Mouse (Mus musculus): ENCODE data around the gene Gdpd5. TPM values are rescaled to one million over a fixed set of nuclear protein-coding genes. Genes with fewer than 3 reads are reported as not detected.
A peak's percentile ranks its signal among the peaks of the same experiment; 100 is the strongest.

The Gdpd5 gene
- total RNA-seq, 2 experiments from 2014 or later, result 21.9 to 27.0 TPM

DNA sequence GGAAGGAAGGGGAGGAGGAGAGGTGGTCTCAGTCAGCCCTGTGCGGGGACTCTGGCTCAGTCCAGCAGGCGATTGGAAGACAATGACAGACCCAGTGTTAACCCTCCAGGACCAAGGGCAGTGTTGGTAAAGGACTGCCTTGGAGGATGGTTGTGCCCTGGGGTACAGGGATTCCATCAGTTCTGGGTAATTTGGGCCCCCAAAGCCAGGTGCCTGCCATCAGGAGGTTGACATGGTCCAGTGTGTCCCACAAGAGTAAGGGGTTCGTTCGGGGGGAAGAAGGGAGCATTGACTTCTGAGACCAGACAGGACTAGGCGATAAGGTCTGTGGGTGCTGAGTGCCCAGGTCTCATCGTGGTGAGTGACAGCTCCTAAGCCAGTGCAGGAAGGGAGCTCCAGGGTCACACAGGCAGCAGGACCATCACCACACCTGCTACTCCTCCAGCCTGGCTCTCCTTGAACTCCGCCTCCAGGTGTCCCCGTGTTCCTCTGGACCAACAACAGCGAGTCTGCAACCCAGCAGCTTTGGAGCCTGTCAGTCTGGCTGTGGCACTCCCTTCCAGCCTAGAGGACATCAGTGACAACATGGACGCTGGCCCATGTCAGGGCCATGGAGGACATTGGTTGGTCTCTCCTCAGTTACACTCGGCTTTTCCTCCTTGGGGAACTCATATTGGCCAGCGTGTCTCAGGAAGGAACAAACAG lies 23.0 kb downstream of the Gdpd5 start:
- no peak for DNase-seq

DNA sequence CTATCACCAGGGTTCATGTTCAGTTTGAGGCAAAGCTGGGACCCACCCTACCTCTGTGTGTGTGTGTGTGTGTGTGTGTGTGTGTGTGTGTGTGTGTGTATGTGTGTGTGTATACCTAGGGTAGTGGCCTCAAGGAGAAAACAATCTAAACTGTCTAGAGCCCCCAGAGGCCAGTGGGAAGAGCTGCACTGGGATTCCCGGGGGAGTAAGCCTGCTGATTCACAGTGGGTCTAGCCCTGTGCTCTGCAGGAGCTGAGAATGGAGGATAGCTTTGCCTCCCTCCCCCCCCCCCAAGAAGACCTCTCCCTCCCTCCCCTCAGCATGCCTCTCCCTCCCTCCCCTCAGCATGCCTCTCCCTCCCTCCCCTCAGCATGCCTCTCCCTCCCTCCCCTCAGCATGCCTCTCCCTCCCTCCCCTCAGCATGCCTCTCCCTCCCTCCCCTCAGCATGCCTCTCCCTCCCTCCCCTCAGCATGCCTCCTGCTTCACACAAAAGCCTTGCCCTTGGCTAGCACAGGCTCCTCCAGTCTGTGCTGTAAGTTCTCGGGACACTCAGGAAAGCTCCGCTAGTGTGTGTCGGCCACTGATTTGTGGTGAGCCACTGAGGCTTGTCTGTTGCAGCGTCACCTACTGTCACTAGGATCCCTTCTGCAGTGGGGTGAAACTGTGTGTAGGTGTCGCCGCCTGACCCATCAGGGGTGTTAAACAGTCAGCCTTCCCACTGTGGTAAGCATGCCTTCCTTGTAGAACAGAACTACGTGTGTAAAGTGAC lies 24.4 kb downstream of the Gdpd5 start:
- no peak for DNase-seq

DNA sequence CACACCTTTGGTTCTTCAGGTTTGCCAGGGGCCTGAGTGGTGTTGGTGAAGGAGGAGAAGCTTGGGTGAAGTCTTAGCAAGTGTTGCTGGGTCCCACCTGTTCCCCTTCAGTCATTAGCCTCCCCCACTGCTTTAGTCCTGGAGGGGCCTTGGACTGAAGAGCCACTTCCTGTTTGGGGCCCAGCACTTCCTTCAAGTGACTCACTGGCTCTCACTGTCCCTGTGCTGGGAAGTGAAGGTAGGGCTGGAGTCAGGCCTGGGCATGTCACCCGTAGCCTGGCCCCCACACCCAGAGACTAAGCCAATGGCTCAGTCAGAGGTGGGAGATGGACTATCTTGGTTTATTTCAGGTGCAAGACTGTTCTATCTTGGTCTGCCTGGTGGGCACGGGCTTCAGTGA lies 26.4 kb downstream of the Gdpd5 start:
- DNase-seq, result no peak

DNA sequence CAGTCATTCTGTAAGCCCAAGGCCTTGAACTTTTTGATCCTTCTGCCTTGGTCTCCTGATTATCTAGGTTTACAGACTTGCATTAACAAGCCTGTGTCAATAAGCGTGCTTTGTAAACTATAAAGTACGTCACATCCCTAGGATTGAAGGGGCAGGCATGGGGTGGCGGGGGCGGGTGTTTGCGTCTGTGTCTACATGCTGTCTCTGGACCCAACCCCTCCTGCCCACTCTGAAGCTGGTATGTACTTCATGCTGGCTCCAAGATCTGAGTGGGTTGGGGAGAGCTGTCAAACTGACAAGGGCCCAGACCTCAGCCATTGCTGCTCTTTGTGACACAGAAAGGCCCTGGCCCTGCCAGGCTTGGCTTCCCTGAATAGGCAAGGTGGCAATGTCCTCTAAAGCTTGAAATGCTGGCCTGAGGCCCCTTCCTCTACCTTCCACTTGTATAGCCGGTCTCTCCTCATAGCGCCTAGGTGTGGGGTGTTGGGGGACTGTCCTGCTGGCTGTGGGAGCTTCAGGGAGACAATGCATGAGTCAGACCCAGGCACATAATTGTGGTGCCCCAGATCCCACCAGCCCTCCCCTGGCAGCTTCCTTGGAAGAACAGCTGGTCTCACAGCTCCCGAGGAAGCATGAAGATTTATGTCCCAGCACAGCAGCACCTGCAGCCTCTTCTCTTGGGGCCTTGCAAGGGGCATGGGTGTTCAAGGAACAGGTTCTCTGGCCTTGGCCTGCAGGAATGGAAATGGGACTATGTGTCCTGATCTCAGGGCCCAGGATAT lies 28.4 kb downstream of the Gdpd5 start:
- no peak for DNase-seq

DNA sequence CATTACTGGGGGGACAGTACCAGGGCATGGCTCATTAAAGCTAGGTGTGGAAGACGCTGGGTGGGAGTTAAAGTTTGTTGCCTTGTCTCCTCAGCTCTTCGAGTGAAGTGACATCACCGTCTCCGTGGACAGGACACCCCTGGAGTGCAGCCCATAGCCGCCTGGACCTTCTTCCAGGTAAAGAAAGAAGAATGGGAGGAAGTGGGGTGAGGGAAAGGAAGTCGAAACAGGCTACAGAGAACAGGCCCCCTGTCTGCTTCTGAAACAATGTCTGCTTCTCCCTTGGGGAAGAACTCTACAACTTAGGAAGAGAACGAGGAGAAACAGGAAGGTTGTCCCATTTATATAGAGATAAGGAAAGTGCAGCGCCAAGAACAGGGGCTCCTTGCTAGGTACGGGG lies 29.1 kb downstream of the Gdpd5 start:
- peak in 1 of 2 experiments; percentile 65 for DNase-seq

DNA sequence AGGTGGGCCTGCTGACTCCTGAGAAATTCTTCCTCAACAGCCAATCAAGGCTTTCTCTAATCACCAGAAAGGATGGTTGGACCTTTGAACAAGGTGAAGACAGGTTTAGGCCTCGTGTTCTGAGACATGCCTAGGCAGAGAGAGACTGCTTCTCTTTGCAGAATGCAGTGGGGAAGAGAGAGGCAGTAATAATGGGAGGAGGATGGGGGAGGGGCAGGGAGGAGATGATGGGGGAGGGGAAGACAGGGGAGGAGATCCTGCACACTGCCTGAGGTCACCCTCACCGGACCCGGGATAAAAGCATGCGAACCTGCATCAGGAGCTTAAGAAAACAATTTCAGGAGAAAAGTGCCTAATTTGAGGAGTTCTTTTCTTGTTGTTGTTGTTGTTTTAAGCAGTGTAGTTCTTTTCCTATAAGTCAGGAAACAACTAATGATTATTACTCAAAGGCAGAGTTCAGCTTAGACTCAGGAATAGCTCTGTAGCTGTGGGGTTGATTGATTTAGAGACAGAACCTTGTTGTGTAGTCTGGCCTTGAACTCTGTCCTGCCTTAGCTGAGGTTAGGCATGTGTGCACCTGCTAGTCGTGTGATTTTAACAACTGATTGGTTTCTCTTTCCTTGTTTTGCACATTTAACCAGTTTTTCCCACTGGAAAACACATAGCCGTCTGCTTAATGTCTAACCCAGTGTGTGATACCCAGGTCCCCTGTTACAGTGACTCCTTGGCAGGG lies 30.0 kb downstream of the Gdpd5 start:
- no peak for DNase-seq

DNA sequence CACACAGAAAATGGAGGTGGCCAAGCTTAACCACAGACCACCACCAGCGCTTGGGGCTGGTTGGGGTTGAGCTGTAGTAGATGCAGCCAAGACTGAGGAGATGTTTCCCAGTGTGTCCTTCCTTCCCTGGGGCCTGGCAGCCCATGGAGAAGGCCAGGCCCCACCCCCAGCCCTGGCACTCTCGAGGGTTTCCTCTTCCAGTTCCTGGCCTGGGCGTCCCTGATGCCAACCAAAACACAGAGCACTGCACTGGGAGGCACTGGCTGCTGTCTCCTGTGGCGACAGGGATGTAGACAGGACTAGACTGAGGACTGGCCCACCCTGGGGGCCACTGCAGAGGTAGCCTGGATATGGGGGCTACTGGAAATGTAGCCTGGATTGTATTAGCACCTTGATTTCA lies 33.8 kb downstream of the Gdpd5 start:
- peak in 1 of 2 experiments; percentile 66 for DNase-seq

DNA sequence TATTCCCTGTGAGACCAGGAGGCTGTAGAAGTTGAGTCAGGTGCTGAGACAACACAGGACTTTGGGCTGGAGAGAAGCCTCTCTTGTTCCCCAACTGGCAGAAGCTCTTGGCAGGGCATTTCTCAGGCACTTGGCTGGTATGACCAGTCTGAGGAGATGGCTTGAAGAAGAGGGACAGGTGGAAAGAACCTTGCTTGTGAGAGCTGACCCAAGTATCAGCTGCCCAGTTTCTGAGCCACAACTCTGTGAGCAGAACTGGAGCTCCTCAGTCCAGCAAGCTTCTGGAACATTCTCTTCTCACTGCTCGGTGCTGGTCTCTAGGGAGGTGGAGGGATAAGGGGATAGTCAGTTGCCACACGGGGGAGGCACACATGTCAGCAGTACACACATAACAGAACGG lies 38.1 kb downstream of the Gdpd5 start:
- DNase-seq, result no peak

DNA sequence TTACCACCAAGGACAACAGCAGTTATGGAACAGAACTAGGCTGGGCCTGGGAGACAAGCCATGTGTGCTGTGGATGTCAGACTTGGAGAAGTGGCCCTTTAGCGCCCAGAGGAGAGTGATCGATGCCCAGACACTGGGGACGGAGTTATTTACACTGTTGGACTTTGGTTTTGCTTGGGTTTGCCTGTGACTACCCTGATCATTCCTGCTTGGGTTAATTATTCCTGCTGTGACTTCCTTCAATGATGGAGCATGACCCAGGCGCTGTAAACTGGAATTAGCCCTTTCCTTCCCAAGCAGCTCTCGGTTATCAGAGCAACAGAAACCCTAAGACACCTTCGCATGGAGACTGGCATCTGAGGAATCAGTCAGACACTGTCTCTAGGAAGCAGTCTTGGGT lies 39.8 kb downstream of the Gdpd5 start:
- no peak for DNase-seq

DNA sequence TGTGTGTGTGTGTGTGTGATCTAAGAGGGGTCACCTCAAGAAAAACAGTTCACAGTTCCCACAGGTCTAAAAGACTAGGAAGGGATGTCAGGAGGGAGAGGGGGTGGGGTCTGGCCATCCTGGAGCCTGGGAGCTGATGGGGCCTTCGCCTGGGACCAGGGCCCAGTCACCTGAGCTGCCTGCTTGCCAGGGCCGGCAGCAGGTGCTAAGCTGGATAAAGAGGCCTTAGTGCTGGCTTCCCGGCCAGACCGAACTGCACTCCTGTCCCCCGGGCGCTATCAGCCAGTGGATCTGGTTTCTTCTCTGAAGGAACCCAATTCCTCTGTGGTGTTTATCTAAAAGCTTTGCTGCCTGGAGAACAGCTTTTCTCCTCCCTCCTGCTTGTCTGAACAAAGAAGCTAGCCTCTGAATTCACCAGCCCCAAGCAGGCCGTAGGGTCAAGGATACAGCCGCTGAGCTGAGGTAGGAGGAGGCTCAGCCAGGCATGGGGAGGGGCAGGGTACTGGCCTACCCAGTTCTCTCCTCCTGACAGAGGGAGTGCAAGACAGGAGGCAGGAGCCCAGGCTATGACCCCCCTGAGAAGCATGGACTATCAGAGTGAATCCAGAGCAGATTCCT lies 43.4 kb downstream of the Gdpd5 start:
- DNase-seq, result no peak

DNA sequence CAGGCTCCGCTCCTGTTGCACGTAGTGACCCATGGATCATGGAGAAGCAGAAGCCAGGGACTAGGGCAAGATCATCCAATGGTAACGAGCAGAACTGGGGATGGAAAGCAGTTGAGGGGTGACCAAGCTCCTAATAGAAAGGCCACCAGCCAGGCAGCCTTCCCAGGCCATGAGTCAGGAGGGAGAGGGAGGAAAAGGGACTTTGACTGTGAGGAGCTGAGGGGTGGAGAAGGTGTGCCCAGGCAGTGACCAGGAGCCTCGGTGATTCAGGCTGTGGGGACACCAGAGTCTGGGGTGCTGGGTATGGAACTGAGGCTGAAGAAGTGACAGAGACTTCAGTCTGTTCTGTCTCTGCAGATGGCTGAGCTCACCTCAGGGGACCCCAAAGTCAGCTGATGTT lies 44.5 kb downstream of the Gdpd5 start:
- no peak for DNase-seq

DNA sequence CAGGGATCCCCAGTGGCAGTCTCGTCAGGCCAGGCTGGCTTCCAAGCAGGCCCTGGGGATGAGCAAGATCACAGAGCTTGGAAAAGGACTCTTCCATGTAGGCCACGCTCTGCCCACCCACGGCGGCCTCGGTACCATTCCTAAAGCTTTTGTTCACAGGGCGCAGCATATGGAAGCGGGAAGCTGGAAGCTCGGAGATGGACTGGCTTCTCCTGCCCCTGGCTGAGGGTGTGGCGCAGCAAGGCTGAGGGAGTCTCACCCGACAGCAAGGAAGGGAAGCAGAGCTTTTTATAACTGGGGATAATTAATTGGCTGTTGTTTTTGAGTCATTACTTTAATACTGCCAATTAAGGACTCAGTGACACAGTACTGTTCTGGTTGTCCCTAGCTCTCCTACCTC lies 45.8 kb downstream of the Gdpd5 start:
- no peak for DNase-seq

DNA sequence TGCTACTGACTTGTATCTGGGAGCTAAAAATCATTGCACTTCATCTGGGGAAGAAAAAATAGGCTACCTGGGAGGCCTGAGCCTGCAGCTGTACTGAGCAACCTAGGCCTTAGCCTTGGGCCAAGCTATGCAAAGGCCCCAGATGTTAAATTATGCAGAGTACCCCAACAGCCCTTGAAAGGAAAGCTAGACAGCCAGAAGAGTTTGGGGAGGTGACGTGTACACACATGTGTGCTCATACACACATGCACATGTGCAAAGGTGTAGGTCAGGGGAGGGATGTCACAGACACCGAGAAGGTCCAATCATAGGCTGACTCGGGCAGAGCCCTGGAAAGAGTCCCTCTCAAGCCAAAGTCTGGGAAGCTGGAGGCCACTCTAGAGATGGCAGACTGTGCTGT lies 46.8 kb downstream of the Gdpd5 start:
- no peak for DNase-seq

DNA sequence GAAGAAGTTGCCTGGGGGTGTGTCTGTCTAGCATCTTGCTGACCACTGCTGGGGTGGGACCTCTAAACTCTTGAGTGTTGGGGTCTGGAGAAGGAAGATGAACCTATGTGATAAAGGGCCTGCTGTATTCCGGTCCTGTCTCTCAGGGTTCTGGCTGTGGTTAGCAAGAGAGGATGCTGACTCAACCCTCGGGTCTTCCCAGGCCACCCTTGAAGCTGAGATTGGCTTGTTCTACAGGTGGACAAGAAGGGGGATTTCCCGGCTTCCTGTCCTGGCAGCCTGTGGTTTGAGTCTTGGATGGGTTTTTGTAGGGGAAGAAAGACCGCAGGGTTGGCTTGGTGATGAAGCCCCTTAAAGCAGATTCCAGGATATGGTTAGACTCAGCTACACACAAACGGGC lies 47.6 kb downstream of the Gdpd5 start:
- no peak for DNase-seq

DNA sequence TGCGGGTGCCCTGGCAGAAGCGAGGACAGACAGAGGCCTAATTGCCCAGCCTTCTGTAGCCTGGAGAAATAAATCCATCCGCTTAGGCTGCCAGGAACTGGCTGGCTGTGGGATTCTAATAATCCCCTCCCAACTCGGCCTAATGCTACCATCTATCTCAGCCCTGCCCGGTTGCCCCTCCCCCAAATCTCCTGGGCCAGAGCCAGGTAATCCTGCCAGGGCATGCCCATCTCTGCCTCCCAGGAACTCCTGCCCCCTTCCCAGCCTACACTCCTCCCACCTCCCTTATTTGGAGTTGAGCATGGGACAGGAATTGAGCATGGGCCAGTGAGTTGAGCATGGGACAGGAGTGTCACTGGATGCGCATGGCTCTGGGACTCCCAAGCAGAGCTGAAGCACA lies 48.6 kb downstream of the Gdpd5 start:
- no peak for DNase-seq

DNA sequence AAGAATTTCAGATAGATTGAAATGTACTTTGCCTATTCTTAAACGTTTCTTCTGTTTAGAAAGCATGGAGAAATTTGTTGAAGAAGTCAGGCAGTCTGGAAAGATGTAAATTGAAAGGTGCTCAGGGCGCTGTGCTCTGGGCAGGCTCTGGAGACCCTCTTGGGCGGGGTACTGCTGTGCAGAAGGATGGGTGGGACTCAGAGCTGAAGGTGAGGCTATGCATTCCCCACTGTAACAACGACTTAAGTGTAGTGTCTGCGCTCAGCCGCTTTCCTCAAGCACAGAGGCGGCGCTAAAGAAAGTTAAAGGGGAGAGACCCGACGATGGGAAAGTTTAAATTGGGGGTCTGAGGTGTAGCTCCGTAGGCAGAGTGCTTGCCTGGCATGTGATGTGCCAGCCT lies 49.0 kb downstream of the Gdpd5 start:
- no peak for DNase-seq

DNA sequence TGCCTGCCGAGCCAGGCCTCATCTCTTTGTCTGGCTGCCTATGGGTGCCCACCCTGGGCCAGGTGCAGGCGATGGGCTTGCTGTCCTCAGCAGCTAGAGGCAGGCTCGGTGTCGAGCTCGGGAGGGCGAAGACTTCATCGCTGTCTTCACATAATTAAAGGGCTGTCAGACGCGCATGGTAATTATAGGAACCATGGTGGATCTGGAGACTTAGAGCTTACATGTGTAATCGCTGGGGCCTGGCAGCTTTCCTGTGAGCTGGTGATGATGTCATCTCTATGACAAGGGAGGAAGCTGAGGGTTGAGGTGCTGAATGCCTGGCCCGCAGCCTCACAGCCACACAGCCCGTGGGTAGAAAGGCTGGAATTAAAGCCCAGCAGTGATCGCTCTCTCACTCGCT lies 51.0 kb downstream of the Gdpd5 start:
- DNase-seq, result peak; percentile 44 to 51

DNA sequence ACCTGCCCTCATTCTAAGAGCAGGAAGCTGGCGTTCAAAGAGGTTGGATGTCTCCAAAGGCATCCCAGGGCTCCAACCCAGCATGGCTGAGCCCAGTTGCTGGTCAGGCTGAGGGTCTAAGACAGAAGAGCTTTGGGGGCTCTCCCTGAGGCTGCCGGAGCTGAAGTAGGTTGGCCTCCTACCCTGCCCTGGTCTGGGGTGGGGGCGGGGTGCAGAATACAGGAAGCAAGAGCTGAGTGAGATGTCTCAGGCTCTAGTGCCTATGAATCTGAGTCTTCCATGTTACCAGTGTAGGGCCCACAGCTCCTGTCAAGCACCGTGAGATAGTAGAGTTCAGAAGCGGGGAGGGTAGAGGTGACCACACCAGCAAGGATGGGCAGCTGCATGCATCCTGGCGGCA lies 51.6 kb downstream of the Gdpd5 start:
- no peak for DNase-seq

DNA sequence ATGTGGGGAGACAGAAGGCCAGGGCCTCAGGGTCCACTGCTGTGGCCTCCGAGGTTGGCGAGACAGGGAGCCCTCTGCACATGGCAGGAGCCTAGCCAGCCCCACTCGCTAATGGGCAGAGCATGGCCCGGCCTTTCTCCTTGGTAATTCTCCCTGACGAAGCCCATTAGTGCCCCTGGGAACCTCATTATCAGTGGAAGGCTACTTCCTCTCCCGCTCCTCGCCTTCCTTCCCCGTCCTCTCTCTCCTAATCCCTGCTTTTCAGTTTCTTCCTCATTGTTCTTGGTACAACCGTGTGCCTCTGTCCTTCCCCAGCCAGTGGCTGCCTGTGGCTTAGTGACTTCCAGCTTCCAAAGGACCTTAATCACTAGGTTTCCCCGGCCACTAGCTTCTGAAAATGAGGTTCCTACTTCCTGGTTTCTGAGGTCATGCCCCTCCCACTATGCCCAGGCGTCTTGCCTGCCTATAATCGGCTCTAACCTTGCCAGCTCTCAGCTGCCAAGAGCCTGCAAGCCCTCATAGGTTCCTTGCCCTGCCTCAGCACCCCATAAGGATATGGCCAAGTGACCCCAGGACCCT lies 53.5 kb downstream of the Gdpd5 start:
- peak in 1 of 2 experiments; percentile 14 for DNase-seq

DNA sequence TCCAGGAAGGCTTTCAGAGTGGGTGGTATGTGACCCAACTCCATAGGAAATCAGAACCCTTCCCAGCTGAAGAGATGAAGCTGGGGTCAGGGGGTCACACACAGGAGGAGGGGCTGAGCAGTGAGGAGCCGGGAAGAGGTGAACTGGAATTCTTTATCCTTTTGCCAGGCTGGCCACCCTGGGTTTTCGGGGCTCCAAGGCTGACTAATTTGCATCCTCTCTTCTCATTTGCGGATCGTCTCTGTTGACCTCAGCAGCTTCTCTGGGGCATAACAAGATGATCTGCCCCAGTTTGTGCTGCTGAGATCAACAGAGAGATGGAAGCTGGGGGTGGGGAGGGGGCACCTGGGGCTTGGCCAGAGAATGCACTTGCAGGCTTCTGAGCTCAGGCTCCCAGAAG lies 55.3 kb downstream of the Gdpd5 start:
- no peak for DNase-seq

DNA sequence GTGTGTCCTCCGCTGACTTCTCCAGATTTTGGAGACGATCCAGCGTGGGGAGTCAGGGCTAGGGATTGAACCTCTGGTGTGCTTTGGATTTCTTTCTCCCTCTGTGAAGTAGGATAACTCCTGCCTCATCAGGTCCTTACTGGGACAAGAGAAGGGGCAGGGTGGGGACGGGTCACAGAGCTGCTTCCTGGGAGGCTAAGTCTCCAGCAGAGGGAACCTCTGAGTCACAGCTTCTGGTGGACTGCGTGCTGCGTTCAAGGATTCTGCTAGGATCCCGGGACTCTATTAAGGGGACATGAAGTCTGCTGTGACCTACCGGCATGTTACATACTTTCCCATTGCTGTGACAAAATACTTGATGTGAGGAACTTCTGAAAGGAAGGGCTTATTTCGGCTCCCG lies 57.7 kb downstream of the Gdpd5 start:
- DNase-seq, result no peak
